Mouse (Mus musculus) ZHBTc4 (cell line): ENCODE results near the gene Obox6.

Source experiments
- DNase-seq: peaks from one replicate; pipeline ENCODE4 v3.0.0-alpha.2; 2011; ENCODE audit warnings: low read depth, low spot score

The Obox6 gene

DNA sequence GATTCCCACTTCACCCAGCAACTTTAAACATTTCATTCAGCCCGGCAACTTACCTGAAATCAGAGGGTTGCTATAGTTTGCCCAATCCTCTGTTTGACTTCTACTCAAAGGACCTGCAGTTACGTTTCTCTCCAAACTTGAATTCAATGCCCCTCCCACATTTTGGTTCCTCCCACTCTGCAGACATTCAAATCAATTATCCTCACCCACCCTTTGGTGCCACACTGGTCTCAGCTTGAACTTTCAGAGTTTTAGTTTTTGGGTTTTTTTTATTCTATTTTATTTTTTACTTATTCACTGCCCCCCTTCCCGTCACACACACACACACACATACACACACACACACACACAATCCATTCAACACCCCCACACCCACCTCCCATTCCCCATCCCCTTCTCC is at the start of gene Obox6:
Obox6 (minus strand) TSS at position 101 of the 400 bp plus-strand sequence.
- DNase-seq, result no peak

DNA sequence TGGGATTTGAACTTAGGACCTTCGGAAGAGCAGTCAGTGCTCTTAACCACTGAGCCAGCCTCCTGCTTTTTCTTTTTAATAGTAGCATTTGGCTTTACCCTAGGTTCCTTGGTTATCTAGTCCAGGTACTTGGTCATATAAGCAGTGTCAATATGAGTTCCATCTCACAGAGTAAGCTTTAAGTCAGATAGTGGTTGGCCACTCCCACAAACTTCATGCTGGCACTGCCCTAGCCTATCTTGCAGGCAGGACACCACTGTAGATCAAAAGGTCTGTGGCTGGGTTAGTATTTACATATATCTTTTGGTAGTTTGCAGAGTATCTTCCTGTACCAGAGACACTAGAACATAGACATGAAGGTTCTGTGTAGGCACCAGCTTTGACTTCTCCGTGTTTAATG is 44.6 kb upstream of the Obox6 start:
- no peak for DNase-seq

DNA sequence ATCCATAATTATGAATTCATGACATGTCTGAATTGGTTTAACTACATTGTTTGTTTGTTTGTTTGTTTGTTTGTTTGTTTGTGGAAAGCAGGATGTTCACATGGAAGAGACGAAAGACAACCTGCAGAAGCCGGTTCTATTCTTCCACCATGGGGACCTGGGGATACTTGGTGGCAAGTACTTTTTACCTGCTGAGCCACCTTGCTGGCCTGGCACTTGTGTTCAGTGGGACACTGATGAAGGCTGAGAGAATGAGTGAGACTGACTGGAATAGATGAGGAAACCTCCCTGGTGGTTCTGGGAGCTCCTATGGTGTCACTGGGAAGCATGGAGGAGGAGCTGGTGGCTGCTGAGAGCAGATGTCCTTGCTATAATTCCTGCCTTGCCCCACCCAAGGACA is 42.8 kb upstream of the Obox6 start, which contains the start of gene Crxos:
Crxos (plus strand) TSS at position 301 of the 400 bp plus-strand sequence.
- DNase-seq, result peak; percentile 33

GRCm38 (mm10) chr7:15881831-15882230 is 42.4 kb upstream of the Obox6 start:
- DNase-seq, result no peak

- no peak for DNase-seq
Measured at GRCm38 (mm10) chr7:15881388-15881787, 41.9 kb upstream of the Obox6 start.

GRCm38 (mm10) chr7:15879756-15880155 is 40.3 kb upstream of the Obox6 start, which contains the start of gene Crx:
TSS of gene Crx (minus strand) at chr7:15879968.
- DNase-seq, result no peak

DNA sequence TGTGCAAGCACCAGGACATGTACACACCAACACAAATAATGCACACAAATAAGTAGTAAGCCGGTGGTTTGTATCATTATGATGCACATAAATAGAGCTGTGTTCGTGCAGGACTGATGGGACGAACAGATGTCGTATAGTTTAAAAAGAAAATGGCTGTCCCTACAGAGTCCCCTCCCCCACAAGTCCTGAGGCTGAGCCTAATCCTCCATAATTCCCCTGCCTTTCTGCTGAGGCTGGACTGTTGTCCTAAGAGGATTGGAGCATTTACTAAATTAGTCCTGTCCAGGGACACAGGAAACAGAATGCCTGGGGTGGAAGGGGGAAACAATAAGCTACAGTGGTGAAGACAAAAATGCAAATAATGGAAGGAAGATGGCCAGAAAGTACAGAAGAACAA is 24.6 kb upstream of the Obox6 start:
- no peak for DNase-seq

DNA sequence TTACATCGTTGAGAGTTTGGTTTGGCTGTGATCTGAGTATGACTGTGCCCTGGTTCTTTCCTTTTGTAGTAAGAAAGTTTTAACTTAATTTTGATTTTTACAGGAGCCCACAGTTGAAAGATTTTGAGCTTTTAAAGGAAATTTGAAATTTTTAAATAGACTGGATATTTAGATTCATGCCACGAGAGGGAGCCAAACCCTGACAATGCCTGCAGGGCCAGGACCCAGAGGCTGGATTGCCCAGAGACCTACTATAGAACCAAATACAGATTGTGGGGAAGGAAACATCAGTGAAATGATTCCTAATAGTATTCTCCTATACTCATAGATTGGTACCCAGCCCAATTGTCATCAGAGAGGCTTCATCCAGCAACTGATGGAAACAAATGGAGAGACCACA is 20.2 kb upstream of the Obox6 start:
- peak; percentile 45 for DNase-seq
